Mouse (Mus musculus) midbrain, embryonic 13.5 days (tissue): ENCODE results near the gene Mlycd. TPM values are rescaled to one million over a fixed set of nuclear protein-coding genes. Genes with fewer than 3 reads are reported as not detected.
A peak's percentile ranks its signal among the peaks of the same experiment; 100 is the strongest.

ENCODE experiments used
- ATAC-seq: fragments of 200-750 bp; cut with Nextera tagmentation; 2 replicates; pipeline ENCODE4 v1.8.0; 2017; ENCODE audit warnings: mild to moderate bottlenecking, moderate TSS enrichment, moderate library complexity
- H3K27ac ChIP-seq: fragments of 300-500 bp; sonication (generic); 2 replicates; pipeline ENCODE4 v1.5.1; 2015; ENCODE audit warnings: inconsistent platforms, mild to moderate bottlenecking, moderate library complexity
- H3K27me3 ChIP-seq: fragments of 300-500 bp; sonication (generic); 2 replicates; pipeline ENCODE4 v1.6.1; 2015; ENCODE audit warnings: mild to moderate bottlenecking, inconsistent platforms
- H3K36me3 ChIP-seq: fragments of 300-500 bp; sonication (generic); 2 replicates; pipeline ENCODE4 v1.6.1; 2015; ENCODE audit warnings: mild to moderate bottlenecking, inconsistent platforms
- H3K4me1 ChIP-seq: fragments of 300-500 bp; sonication (generic); replicated peaks from 2 replicates; pipeline ENCODE4 v1.6.1; 2015; ENCODE audit warnings: inconsistent platforms
- H3K4me2 ChIP-seq: fragments of 300-500 bp; sonication (generic); replicated peaks from 2 replicates; pipeline ENCODE4 v1.6.1; 2015; ENCODE audit warnings: moderate library complexity, mild to moderate bottlenecking, inconsistent platforms
- H3K4me3 ChIP-seq: fragments of 300-500 bp; sonication (generic); replicated peaks from 2 replicates; pipeline ENCODE4 v1.5.1; 2015; ENCODE audit warnings: mild to moderate bottlenecking, inconsistent platforms
- H3K9ac ChIP-seq: fragments of 300-500 bp; sonication (generic); replicated peaks from 2 replicates; pipeline ENCODE4 v1.6.1; 2015; ENCODE audit warnings: mild to moderate bottlenecking, inconsistent platforms
- H3K9me3 ChIP-seq: fragments of 300-500 bp; sonication (generic); 2 replicates; pipeline ENCODE4 v1.6.1; 2016; ENCODE audit warnings: mild to moderate bottlenecking, inconsistent platforms
- WGBS: fragments of 180-500 bp; shearing (Covaris S2); methylation state at CpG from one replicate; pipeline ENCODE4 v1.1.7; 2015; 5-methylcytosine and 5-hydroxymethylcytosine counted together
- polyA plus RNA-seq: library from polyadenylated mRNA; unstranded; fragments of >200 nt; fragmentation: Nextera tagmentation; extraction: Ambion mirVana; gene quantifications from 2 replicates; pipeline ENCODE4 v1.2.1, GENCODE M21; 2015

The Mlycd gene
- polyA plus RNA-seq, 1 experiment from 2014 or later, result 13.8 TPM

DNA sequence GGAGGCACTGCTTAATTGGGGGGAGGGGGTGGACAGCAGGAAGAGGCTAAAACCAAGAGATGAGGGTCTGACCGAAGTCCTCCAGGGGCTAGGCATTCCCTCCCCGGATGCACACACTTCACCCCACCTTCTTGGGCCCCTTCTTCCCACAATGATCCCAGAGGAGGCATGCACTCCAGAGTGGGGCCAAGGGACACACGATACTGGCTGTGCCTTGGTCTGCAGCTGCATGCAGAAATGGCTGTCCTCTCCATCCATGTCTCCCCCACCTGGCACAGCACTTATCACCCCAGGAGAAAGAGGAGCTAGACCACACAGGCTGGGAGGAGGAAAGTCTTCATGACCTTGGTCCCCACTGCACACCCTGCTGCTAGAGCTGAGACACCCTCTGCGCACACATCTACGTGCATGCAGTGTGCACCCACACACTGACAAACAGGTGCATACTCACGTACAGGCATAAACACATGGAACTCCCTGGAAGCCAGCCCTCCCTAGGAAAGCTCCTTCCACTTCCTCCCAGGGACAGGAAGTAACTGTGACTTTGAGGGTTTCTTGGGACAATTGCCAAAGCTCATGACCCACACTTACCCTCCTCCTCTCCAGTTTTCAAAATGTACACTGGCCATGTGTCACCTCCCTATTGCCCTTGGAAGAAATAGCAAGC, 31.5 kb downstream of the Mlycd start:
- 88% methylated on average over 6 of the region's 6 CpGs for WGBS
- 0 out of 2 replicates have a peak overlapping the region, but pooled peaks have one; percentile 27 for H3K27ac ChIP-seq
- ATAC-seq, result no peak

DNA sequence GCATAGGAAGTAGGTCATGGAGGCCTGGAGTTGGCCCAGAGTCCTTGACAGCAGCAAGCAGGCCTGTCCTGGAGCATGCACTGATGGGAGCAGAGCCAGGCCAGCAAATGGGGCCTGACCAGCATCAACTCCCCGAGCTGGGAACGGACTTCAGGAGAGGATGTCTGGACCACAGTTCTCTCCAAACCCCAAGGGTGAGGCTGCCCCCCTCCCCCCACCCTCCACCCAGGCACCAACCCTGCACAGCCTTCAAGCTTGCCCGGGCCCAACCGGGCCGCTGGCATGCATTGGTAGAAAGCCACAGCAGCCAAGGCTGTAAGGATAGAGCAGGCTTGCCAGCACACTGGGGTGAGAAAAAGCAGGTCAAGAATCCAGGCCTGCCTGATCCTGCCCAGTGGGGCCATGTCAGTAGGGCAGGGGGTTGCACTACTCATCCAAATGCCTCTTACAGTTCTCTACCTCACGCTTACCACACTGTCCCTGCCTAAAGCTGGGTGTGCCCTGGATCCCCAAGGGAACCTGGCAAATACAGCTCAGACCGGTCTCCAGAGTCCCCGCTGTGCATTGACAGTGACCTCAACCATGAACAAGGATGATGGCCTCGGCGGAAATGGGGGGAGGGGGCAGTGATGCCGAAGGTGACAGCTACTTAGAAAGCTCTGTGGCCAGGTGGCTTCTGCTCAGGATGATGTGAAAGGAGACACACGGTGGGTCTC, 33.1 kb downstream of the Mlycd start:
- H3K27ac ChIP-seq, result no peak overlapping the region
- no peak overlapping the region for H3K9ac ChIP-seq
- H3K4me2 ChIP-seq, result no peak overlapping the region
- no peak overlapping the region for H3K4me3 ChIP-seq
- no peaks in the 10 kb centered on the region for H3K9me3 ChIP-seq
- 84% methylated on average over 12 of the region's 12 CpGs for WGBS
- no peaks in the 10 kb centered on the region for H3K4me1 ChIP-seq
- H3K27me3 ChIP-seq, result no peaks in the 10 kb centered on the region
- H3K36me3 ChIP-seq, result no peaks in the 10 kb centered on the region
- ATAC-seq, result no peak

More for the DNA sequence above, 31.5 kb downstream of the Mlycd start:
- Histone ChIP-seq H3K4me2 (no peak overlapping the region), H3K27me3 (no peaks in the 10 kb centered on the region), H3K9ac (no peak overlapping the region), H3K9me3 (no peaks in the 10 kb centered on the region), H3K4me3 (no peak overlapping the region), H3K4me1 (peaks cover 6% of the 10 kb centered on the region), H3K36me3 (no peaks in the 10 kb centered on the region)

DNA sequence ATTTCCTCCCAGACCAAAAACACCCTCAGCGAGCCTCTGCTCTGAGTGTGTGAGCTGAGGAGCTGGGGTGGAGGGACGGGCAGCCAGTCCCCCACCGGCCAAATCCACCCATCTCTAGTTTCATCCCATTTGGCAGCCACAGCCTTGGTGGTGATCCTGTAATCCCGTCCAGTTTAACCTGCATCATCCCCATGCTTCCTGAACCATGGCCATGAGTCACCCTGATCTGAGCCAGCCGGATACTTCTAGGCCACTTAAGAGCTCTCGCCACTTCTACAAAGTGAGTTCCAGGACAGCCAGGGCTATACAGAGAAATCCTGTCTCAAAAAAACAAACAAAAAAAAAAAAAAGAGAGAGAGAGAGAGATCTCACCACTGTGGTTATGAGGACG, 33.7 kb downstream of the Mlycd start:
- Histone ChIP-seq H3K4me1 (no peaks in the 10 kb centered on the region), H3K4me3 (no peak overlapping the region), H3K36me3 (no peaks in the 10 kb centered on the region), H3K27ac (no peak overlapping the region), H3K27me3 (no peaks in the 10 kb centered on the region), H3K4me2 (no peak overlapping the region), H3K9ac (no peak overlapping the region), H3K9me3 (no peaks in the 10 kb centered on the region)
- ATAC-seq, result no peak
- WGBS, result 82% methylated on average over 7 of the region's 7 CpGs

DNA sequence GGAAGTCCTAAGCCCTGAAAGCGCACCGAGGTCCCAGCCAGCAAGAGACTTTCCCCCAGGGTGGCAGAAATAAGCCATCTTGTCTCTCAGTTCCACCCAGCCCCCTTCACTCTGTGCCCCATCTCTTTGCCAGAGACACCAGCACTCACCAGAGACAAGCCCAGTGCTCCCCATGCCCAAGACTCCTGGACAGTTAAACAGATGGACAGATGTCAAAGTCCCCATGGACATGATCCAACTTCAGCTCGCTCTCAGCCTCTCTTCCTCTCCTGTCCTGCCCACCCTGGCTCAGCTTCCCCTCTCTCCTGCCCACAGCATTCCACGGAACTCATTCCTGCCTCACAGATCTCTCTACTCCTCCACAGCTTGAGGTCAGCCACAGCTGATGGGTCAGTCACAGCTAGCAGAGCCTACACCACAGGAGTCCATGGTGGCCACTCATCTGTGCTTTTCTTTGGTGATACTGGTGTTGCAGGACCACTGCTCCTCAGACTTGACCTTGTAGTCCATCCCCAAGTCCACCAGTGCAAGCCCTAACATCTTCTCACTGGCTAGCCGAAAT, 34.2 kb downstream of the Mlycd start:
- Histone ChIP-seq H3K27ac (no peak overlapping the region), H3K36me3 (no peaks in the 10 kb centered on the region), H3K4me1 (no peaks in the 10 kb centered on the region), H3K27me3 (no peaks in the 10 kb centered on the region), H3K9ac (no peak overlapping the region), H3K9me3 (no peaks in the 10 kb centered on the region), H3K4me2 (no peak overlapping the region), H3K4me3 (no peak overlapping the region)
- 82% methylated on average over 5 of the region's 5 CpGs for WGBS
- no peak for ATAC-seq

DNA sequence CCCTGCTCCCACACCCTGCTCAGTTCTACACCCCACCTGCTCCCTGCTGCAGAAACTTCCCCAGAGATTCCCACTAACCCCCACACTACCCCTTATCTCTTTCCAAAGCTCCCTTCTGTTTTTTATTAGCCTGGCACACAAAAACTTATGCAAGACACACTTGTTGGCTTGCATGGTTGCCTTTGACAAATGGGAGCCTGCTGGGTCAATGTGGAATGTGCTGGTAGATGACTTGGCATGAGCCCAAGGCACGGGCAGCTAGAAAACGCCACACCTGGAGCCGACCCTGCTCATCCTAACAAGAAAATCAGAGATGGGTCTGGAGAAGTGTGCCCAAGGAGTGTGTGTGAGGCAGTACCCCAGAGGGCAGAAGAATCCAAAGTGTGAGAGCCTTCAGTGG, 34.9 kb downstream of the Mlycd start:
- Histone ChIP-seq H3K27ac (no peak overlapping the region), H3K36me3 (no peaks in the 10 kb centered on the region), H3K4me3 (no peak overlapping the region), H3K9me3 (no peaks in the 10 kb centered on the region), H3K27me3 (no peaks in the 10 kb centered on the region), H3K9ac (no peak overlapping the region), H3K4me1 (no peaks in the 10 kb centered on the region), H3K4me2 (no peak overlapping the region)
- WGBS, result 87% methylated on average over 3 of the region's 3 CpGs
- ATAC-seq, result no peak

DNA sequence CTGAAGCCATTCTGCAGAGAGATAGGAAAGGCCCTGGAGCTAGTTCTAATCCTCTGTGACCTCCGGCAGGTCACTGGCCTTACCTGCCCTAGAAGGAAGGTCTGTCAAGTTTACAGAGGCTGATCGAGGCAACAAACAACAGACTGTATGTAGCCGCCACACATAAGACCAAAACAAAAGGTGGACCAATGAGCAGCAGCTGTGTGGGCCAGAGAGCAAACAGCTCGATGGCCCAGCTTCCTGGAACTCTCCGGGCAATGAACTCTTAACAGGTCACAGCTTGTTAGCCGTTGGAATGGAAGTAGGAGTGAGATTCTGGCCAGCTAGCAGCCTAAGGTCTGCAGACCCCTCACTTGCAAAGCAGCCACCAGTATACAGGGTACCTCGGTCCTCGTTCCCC, 35.6 kb downstream of the Mlycd start:
- Histone ChIP-seq H3K4me1 (no peaks in the 10 kb centered on the region), H3K27me3 (no peaks in the 10 kb centered on the region), H3K27ac (no peak overlapping the region), H3K4me2 (no peak overlapping the region), H3K9ac (no peak overlapping the region), H3K4me3 (no peak overlapping the region), H3K36me3 (no peaks in the 10 kb centered on the region), H3K9me3 (no peaks in the 10 kb centered on the region)
- ATAC-seq, result no peak
- WGBS, result 82% methylated on average over 8 of the region's 8 CpGs

DNA sequence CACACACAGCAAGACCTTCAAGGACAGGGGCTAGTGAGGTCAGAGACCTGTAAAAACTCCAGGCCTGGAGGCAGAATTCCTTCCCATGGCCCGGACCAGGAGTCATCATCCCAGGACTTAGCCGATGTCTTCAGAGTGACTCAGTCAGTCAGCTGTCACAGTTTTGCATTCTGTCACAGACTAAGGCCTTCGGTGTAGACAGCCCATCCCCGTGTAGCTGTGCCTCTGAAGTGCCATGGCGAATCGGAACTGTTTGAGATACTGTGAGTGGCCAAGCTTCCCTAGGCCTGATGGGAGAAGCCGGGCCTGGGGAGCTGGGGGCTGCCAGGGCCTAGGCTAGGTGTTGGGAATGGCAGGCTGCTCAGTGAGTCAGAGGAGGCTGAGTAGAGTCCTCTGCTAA, 36.0 kb downstream of the Mlycd start:
- no peak overlapping the region for H3K4me3 ChIP-seq
- 89% methylated on average over 7 of the region's 7 CpGs for WGBS
- H3K9me3 ChIP-seq, result no peaks in the 10 kb centered on the region
- H3K36me3 ChIP-seq, result no peaks in the 10 kb centered on the region
- H3K27me3 ChIP-seq, result no peaks in the 10 kb centered on the region
- H3K9ac ChIP-seq, result no peak overlapping the region
- no peaks in the 10 kb centered on the region for H3K4me1 ChIP-seq
- no peak for ATAC-seq
- no peak overlapping the region for H3K27ac ChIP-seq
- H3K4me2 ChIP-seq, result no peak overlapping the region

DNA sequence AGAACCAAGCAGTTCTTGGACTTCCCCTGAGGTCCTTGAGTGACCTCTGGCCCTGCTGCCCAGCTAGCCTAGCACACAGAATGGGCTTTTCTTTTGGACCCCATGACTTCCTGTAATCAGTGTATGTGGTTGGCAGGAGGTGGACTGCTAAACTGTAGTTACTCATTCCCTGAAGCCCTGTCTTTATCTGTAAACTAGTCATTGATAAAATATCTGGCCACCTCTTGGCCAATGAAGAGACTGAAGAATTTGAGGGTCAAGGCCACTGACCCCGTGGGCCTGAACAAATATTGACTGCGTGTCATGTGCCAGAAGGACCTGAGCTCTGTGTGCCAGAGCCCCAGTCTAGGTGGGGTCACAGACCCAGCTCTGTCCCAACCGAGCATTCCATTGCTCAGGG, 37.7 kb downstream of the Mlycd start:
- H3K4me2 ChIP-seq, result no peak overlapping the region
- ATAC-seq, result no peak
- no peaks in the 10 kb centered on the region for H3K4me1 ChIP-seq
- no peak overlapping the region for H3K27ac ChIP-seq
- H3K9me3 ChIP-seq, result no peaks in the 10 kb centered on the region
- WGBS, result 57% methylated on average over 3 of the region's 3 CpGs
- H3K4me3 ChIP-seq, result no peak overlapping the region
- no peaks in the 10 kb centered on the region for H3K36me3 ChIP-seq
- H3K9ac ChIP-seq, result no peak overlapping the region
- H3K27me3 ChIP-seq, result no peaks in the 10 kb centered on the region

DNA sequence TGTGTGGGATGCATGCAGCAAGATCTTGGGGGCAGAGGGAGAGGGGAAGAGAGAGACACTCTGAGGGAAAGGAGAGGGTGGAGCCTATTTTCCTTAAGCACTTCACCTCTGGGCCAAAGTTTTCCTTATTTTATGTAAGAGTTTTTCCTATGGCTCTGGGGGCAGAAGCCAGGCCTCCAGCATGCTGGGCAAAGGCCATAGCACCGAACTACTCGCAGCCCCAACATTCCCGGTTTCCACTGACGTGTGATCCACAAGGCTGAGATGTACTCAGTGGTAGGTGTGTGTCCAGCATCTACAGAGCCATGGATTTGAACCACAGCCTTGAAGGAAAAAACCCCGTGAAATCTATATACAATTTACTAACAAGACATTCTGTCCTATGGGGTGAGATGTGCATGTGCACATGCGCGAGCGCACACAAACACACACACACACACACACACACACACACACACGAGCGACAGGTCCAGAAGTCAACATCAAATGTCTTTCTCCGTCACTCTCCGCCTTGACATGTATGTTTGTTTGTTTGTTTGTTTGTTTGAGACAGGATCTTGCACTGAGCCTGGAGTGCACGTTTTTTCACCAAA, 39.0 kb downstream of the Mlycd start, which contains the start of gene Osgin1:
Gene Osgin1, plus strand, starts transcription at position 543 of the 593 bp plus-strand sequence.
- no peak within 1 kb of the TSS for H3K4me3 ChIP-seq
- ATAC-seq, result no peak
- H3K4me1 ChIP-seq, result no peaks in the 10 kb centered on the region
- H3K27me3 ChIP-seq, result no peaks in the 10 kb centered on the region
- H3K36me3 ChIP-seq, result no peaks in the 10 kb centered on the region
- H3K27ac ChIP-seq, result no peak within 1 kb of the TSS
- H3K9ac ChIP-seq, result no peak within 1 kb of the TSS
- H3K4me2 ChIP-seq, result no peak within 1 kb of the TSS
- WGBS, result 91% methylated on average over 13 of the region's 13 CpGs
- no peaks in the 10 kb centered on the region for H3K9me3 ChIP-seq

DNA sequence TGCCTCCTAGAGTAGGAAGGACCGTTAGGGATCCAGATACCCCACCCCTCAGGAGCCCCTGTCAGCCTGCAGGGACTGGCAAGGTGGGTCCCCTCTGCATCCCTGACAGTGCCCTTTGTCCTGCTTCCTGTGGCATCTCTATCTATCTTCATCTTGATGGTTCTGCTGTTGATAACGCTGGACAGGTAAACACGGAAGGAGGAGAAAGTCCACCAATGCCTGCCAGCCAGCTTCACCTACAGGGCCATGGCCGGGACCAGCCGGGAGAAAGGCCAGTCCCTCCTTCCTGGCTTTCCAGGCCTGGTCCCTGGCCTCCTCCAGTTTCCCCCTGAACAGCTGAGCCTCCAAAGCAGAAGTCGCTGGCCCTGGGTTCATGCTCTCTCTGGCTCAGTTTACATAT, 39.9 kb downstream of the Mlycd start:
- H3K27ac ChIP-seq, result no peak overlapping the region
- H3K36me3 ChIP-seq, result no peaks in the 10 kb centered on the region
- H3K9me3 ChIP-seq, result no peaks in the 10 kb centered on the region
- ATAC-seq, result no peak
- no peaks in the 10 kb centered on the region for H3K27me3 ChIP-seq
- no peak overlapping the region for H3K4me2 ChIP-seq
- no peak overlapping the region for H3K9ac ChIP-seq
- H3K4me3 ChIP-seq, result no peak overlapping the region
- WGBS, result 83% methylated on average over 6 of the region's 6 CpGs
- no peaks in the 10 kb centered on the region for H3K4me1 ChIP-seq

DNA sequence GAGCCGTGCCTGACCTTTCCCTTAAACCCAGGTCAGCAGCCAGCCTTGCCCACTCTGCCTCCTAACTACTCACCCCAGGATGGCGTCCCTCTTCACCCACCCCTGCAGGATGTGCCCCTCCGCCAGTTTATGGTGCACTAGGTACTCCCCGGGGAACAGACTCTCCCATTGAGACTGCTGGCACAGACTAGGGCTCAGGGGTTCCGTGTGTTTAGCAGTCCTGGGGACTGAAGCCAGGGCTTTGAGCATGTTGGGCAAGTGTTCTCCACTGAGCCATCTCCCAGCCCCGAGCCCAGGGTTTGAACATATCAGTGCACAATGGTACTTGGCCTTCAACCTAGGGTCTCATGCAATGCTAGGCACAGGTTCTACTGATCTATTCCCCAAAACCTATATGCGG, 40.8 kb downstream of the Mlycd start:
- peaks cover 9% of the 10 kb centered on the region for H3K4me1 ChIP-seq
- no peaks in the 10 kb centered on the region for H3K27me3 ChIP-seq
- H3K9ac ChIP-seq, result no peak overlapping the region
- no peaks in the 10 kb centered on the region for H3K9me3 ChIP-seq
- H3K27ac ChIP-seq, result no peak overlapping the region
- H3K4me3 ChIP-seq, result no peak overlapping the region
- 86% methylated on average over 7 of the region's 7 CpGs for WGBS
- no peak for ATAC-seq
- H3K4me2 ChIP-seq, result no peak overlapping the region
- H3K36me3 ChIP-seq, result no peaks in the 10 kb centered on the region

DNA sequence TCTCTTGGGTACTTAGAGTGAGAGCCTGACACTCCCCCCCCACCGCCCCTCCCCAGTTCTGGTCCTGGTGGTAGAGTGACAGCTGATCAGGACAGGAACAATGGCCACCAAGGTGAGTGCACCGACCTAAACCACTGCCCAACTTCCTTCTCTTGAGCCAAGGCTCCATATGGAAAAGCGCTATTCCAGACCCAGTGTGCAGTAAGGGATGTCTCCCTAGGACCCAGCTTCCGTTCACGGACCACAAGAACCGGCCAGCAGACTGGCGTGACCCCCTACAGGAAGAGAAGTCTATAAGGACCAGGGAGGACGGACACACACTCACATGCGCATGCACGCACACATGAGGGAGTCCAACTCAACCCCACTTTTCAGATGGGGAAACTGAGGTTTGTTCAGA, 41.7 kb downstream of the Mlycd start:
- Histone ChIP-seq H3K36me3 (no peaks in the 10 kb centered on the region), H3K27ac (no peak overlapping the region), H3K27me3 (no peaks in the 10 kb centered on the region), H3K9ac (no peak overlapping the region), H3K4me1 (peaks cover 14% of the 10 kb centered on the region), H3K4me3 (no peak overlapping the region), H3K9me3 (no peaks in the 10 kb centered on the region), H3K4me2 (no peak overlapping the region)
- no peak for ATAC-seq
- WGBS, result 86% methylated on average over 10 of the region's 10 CpGs
